Mouse (Mus musculus) olfactory bulb, adult 2 months (tissue): Measurements from ENCODE around the gene Pde8b.

Experiments
- CTCF ChIP-seq: fragments of 200-500 bp; IDR thresholded peaks from 2 replicates; pipeline ENCODE4 v1.5.1; 2012; ENCODE audit warnings: low read depth, mild to moderate bottlenecking, low read length, moderate library complexity; ENCODE audit not compliant: insufficient read depth
- POLR2A ChIP-seq: fragments of 200-500 bp; IDR thresholded peaks from 2 replicates; pipeline ENCODE4 v1.6.1; 2012; ENCODE audit warnings: mild to moderate bottlenecking, low read depth, low read length, moderate library complexity; ENCODE audit not compliant: insufficient read depth

DNA sequence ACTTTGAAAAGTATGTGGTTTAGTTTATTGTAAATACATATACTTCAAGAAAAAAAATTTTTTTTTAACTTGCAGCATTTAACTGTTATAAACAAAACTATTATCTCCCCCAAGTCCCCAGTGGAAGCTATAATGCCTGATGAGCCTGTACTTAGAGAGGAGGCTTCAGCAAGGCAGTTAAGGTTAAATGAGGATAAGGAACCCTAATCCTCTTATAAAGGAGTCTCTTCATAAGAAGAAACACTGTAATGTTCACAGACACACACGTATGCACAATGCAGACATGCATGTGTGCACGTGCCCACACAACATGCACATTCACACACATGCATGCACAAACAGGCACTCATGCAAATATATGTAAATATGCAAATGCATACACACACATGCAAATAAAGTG lies 12.6 kb downstream of the Pde8b start:
- TF ChIP-seq CTCF (no peak), POLR2A (no peak)
